Mouse (Mus musculus) G1E-ER4 (cell line): ENCODE results near the gene Tpd52l1. TPM values are rescaled to one million over a fixed set of nuclear protein-coding genes. Genes with fewer than 3 reads are reported as not detected.
A peak's percentile ranks its signal among the peaks of the same experiment; 100 is the strongest.

ENCODE experiments used
- GATA1 ChIP-seq: IDR thresholded peaks from one replicate; pipeline ENCODE4 v1.8.0; 2012; ENCODE audit warnings: low read length, inconsistent platforms
- polyA plus RNA-seq: library from polyadenylated mRNA; stranded (reverse); fragments of >175 nt; gene quantifications from 2 replicates; pipeline ENCODE4 v1.2.3, GENCODE M21; 2012

The Tpd52l1 gene
- polyA plus RNA-seq, 1 experiment = not detected

DNA sequence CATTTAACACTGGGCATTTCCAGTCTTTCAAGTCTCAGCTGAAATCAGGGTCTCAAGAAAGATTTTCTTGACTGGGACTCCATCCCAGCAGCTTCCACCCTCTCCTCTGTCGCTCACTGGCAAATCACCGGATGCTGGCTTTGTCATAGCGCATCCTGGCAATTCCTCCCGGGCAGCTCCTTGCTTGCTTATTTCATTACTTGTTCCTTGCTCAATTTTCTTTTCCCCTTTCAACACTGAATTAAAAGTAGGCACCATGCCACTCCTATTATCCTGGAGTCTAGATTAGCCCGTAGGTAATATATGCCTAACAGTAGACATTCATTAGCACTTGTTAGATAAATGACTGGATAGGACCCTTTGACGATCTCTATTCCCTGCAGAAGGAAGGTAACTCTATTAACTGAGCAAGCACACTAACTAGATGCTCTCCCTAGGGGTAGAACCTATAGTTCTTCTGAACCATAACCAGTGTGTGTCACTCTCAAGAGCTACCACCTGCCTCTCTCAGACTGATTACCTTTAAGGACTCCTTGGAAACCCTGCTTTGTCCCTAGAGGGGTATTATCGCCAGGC lies 90.8 kb downstream of the Tpd52l1 start:
- no peak for TF ChIP-seq GATA1

DNA sequence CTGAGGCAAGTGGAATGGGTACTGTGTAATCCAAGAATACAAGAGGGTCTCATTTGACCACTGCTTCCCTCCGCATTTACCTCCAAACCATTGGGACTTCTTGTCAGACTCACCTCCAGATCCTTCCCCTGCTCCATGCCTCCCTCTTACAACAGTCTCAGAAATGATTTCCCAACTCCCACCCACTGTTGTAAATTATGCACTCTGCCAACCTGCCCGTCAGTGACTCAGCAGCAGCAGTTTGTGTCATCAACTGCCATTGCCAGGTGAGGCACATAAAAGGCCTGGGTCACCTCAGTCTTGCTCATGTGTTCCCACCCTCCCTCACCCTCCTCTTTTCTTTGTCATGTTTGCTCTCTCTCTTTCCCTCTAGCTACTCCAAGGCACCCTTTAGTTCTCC lies 91.6 kb downstream of the Tpd52l1 start:
- no peak for TF ChIP-seq GATA1

DNA sequence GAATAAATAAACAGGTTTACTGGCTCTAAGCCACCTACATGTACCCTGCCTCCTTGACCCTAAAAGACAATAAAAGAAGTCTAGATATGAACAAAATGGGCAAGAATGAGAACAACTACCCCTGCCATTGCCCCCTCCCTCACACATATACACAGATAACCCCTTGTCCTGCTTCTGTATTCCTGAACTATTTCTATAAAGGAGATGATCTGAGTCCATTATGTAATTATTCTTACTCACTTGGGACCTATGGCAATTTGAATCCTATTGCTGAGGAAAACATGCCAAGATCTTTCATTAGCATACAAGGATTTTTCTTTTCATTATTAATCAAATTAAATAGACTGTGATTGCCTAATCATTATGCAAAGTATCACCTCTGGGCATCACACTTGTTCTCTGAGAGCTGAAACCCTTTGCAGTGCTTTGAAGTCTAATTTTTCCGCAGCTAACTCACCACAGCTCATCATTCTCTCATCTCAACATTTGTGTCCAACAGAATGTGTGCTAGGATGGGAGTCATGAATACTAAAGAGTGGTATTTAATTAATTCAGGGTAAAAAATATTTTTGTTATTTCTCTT lies 92.8 kb downstream of the Tpd52l1 start:
- no peak for TF ChIP-seq GATA1

DNA sequence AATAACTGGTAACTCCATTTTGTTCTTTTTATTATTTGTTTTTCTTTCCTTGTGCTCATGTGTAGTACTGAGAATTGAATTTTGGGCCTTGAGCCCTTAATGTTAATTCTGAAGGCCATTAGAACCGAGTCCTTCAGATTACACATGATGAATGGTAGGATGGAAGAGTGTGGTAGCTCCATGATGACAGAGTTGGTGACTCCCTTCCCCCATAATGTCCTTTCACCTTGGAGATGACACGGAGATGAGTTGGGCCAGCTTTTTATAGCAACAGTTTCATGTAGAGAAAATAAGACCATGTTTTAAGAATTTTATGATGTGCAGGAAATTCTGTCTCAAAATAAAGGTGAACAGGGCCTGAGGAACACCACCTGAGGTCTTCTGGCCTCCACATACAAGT lies 94.7 kb downstream of the Tpd52l1 start:
- TF ChIP-seq GATA1 = no peak

DNA sequence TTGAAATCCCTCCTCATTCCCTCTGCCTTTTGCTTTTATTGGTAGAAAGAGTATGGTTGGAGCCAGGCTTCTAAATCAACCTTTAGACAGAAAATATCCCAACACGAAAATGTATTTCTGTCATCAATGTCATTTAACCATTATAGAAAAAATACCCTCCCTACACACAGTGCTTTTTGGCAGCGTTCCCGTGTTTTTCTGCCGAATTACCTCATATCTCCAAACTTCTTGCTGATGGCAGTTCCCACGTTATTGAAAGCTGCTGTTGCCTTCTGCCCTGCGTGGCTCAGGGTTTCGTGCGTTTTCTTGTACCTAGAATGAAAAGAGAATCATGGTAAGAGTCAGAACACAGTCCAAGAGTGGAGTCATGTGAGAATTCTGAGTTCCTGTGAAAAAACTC lies 99.4 kb downstream of the Tpd52l1 start:
- TF ChIP-seq GATA1 = no peak

DNA sequence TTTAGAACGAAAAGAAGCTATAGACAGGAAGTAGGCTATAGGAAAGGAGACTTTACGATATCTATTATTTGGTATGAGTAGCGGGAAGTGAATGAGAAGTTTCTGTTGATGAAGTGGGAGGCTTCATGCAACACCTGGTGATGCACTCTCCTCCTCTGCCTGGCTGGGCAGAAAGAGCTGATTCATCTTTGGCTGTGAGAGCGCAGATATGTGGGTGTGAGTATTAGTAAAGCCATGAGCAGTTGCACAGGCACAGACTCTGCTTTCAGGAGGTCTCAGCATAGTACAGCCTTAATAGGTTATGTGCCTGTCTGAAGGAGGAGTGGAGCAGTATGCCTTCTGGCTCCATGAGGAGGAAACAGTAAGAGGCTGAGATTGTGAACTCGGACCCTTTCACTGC lies 109.3 kb downstream of the Tpd52l1 start:
- TF ChIP-seq GATA1 = no peak

DNA sequence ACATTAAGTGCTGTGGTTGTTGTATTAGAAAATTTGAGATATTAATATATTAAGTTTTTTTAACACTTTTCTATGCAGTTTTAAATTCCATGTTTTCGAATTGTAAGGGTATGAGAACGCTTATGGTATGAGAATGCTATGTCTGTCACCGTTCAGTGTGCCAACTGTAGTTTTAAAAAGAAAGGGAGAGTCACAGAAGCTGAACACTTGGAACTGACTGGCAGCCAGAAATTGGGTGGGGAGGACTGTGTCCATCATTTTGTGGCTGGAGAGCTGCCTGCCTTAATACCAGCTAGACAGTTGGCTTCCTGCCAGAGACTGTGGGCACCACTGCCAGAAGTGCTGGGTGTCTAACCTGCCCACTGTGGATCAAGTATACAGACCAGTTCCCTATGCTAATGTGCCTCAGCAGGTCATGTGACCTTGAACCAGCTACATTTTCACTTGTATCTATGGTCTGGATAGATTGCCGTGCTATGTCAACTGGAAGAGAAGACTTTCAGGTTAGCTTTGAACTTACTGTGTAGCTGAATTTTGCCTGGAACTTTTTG lies 114.5 kb downstream of the Tpd52l1 start:
- TF ChIP-seq GATA1 = no peak

DNA sequence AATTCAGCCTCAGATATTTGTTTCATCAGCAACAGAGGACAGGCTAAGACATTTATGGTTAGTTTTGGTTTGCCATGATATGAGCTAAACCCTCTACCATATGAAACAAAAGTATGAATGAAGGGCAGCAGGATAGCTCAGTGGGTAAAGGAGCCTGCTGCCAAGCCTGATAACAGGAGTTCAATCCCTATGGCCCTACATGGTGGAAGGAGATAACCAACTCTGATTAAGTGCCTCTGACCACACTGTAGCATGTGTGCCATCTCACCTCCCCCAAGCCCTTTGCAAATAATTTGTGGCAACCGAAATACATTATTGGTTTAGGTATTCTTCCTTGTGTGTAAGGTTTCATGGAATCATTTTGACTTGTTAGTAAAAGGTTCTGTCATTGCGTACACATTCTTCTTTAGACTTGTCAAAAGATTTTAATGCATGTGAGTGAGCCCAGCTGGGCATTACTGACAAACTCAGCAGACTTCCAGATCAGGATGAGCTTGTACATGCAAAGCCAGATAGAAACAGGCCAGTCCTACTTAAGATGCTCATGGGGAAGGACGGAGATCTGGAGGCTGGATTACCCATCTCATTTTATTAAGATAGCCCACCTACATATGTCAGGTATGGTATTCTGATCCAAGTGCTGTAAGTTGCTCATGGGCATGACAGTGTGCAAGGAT lies 115.3 kb downstream of the Tpd52l1 start:
- TF ChIP-seq GATA1 = peak; percentile 50

DNA sequence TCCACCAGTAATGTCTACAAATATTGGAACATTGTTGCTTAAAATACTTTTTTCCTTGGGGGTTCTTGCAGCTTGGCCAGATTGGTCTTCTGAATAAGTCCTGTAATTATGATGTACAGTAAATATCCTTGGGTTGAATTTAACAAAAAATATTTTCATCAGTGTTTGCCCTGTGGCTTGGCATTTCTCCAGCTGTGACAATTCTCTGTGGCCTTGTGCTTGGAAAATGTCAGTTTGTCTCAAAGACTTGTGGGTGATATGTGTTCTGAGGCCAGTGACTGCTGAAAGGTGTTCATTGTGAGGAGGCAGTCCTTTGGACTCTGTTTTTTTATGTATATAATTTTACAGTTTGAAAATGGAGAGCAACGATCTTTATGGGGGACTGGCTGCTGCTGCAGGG lies 116.3 kb downstream of the Tpd52l1 start:
- no peak for TF ChIP-seq GATA1

DNA sequence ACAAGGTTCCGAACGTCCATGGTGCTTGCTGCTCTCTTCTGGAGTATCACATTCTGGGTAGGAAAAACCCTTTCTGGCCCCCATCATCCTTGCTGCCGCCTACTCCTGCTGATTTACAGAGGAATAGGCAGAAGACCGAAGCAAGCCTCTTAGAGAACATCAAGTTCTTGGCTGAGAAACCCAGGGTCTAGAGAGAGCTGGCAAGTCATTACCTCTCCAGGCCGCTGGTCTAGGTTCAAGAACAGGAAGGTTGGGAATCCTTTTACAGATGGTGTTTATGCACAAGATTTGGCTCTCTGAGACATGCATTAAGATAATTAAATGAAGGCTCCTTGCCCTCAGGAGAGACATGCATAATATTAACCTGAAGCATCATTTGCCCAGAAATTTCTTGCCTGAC lies 127.3 kb downstream of the Tpd52l1 start:
- TF ChIP-seq GATA1 = no peak

DNA sequence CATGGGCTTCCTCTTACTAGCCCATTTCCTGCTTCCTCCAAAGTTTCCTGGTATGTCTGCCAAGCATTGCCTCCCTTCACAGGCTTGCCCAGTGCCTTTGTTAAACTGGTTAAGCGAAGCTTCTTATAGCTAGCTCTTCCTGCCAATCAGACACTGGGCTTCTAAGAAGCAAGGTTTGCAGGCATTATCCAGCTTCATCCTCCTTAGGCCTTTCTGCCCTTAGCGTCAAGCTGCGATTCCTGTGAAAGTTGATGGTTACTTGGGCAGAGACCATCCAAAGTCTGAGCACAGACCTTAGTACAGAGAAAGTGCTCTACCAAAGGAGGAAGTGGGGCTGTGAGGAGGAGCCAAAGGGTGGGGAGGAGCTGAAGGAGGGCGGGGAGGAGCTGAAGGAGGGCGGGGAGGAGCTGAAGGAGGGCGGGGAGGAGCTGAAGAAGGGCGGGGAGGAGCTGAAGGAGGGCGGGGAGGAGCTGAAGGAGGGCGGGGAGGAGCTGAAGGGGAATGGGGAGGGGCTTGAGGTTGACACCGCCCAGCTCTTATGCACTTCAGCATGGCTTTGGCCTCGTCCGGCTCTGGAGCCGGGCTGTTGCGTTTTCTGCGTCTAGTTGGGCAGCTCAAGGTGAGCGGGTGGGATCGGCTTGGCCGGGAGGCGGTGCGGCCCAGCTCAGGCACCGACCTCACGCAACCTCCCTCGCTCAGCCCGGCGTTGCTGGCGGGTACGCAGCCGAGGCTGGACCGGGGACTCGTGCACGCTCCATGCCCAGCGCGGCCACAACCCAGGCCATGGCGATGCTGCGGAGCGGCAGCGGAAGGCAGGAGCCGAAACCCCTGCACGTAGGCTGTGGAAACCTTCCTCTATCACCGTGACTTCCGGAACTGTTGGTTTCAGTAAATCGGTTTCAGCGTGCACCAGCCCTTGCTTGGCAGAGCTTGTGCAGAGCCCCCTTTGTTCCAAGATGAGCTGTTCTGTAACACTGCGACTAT lies 132.6 kb downstream of the Tpd52l1 start, which contains the start of gene Hddc2:
TSS of gene Hddc2 (plus strand) at position 519 of the 984 bp plus-strand sequence.
- TF ChIP-seq GATA1 = no peak

DNA sequence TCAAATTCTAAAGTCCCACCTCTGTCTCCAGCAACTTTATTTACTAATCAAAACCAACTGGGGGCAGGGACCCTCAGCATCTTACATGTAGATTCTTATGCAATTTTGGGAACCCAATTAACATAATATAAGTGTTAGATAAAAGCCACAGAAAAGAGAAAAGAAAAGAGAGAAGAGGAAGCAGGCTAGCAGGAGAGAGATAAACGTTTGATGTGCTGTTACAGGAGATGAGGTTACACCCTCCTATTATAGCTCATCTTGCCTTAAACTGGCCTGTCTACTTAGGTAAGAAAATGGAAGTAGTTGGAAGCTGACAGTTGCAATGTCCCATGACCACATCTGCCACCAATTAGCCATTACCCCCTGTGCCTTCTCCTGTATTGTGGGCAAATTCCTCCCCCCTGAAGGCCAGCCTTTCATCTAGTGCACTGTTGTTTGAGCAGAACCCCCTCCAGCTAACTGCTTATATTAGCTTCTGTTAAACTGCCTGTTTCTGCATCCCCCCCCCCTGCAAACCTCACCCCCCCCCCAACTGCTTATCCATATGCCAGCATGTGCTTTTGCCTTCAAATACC lies 138.6 kb downstream of the Tpd52l1 start:
- TF ChIP-seq GATA1 = no peak

DNA sequence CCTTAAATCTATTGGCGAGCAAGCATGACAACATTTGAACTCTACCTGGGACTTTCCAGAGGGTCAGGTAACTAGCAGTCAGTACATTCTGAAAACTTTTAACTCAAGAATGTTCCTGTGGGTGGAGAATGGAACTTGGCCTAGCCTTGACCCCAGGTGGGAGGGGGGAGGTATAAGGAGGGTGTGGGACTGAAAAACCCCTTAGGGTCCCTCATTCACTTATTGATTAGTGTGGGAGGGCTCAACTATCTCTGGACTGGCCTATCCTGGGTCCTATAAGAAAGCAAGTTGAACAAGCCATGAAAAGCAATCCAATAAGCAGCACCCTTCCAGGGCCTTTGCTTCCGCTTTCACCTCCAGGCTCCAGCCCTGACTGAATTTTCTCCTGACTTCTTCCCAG lies 142.3 kb downstream of the Tpd52l1 start:
- TF ChIP-seq GATA1 = no peak

DNA sequence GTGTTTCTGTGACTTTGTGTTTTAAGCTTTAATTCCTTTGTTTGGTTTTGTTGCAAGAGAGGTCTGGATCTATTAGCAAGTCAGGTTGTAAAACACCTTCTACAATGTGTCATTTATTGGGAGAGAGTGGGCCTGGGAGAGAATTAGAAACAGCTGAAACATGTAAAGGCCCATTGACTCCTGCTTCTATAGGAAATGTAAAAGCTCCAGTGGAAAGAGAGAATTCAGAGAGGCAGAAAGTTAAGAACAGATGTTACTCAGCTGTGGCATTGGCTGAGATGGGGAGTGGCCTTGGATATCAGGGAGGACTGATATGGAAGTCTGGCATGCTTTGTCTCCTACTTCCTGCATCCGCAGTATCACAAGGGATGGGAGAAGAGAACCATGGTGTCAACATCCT lies 145.5 kb downstream of the Tpd52l1 start:
- no peak for TF ChIP-seq GATA1

DNA sequence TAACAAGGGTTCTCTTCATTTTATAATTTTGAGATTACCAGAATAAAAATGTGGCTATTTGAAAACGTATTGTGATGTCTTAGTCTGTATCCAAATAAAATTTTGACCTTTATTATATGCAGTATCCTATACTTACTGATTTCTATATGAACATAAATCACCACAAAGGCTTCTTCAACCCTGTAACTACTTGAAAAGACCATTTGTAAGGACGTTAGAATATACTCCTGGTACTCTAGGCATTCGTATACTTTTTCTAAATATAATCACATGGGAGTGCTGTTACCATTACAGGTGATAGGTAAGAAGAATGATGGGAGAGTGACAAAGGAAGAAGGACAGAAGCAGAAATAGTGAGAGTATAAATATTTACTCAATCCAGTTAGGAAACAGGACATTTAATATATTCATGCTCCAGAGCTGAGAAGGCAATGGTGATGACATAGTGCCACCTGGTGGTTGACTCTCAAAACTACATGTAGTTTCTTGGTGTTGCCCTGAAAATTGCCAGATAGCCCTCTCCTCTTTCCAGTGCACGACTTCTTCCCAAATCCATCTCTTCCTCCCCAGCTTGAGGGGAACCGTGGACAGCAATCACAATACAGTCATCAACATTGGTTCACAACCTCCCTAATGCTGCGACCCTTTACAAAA lies 146.7 kb downstream of the Tpd52l1 start:
- TF ChIP-seq GATA1 = no peak
